Mouse (Mus musculus): ENCODE data around the gene Zfp410.
A peak's percentile ranks its signal among the peaks of the same experiment; 100 is the strongest.

Gene Zfp410

GRCm38 (mm10) chr12:84361555-84362489, 45.2 kb downstream of the Zfp410 start, which contains the start of the genes Coq6 and Fam161b:
Coq6 (plus strand) TSS chr12:84361657.
Fam161b (minus strand) TSS chr12:84361833.
- DNase-seq (ENCODE audit: low spot score): peak; percentile 94

- DNase-seq (ENCODE audit: low spot score): no peak
Measured at GRCm38 (mm10) chr12:84362872-84363271, 46.2 kb downstream of the Zfp410 start.

- no peak for DNase-seq (ENCODE audit: low spot score)
Measured at GRCm38 (mm10) chr12:84364291-84364690, 47.6 kb downstream of the Zfp410 start.

- DNase-seq (ENCODE audit: low spot score): no peak
Measured at GRCm38 (mm10) chr12:84365137-84365536, 48.5 kb downstream of the Zfp410 start.

- no peak for DNase-seq (ENCODE audit: low spot score)
Measured at GRCm38 (mm10) chr12:84366971-84367370, 50.3 kb downstream of the Zfp410 start.

- no peak for DNase-seq (ENCODE audit: low spot score)
Measured at GRCm38 (mm10) chr12:84371647-84372046, 55.0 kb downstream of the Zfp410 start.

GRCm38 (mm10) chr12:84373831-84374481, 57.3 kb downstream of the Zfp410 start:
- DNase-seq (ENCODE audit: low spot score): no peak

GRCm38 (mm10) chr12:84382369-84382768, 65.7 kb downstream of the Zfp410 start:
- DNase-seq (ENCODE audit: low spot score): no peak

- DNase-seq (ENCODE audit: low spot score): no peak
Measured at GRCm38 (mm10) chr12:84384644-84385081, 68.0 kb downstream of the Zfp410 start.

- DNase-seq (ENCODE audit: low spot score): no peak
Measured at GRCm38 (mm10) chr12:84385408-84385807, 68.8 kb downstream of the Zfp410 start.

GRCm38 (mm10) chr12:84388097-84388496, 71.4 kb downstream of the Zfp410 start:
- DNase-seq (ENCODE audit: low spot score): no peak

- no peak for DNase-seq (ENCODE audit: low spot score)
Measured at GRCm38 (mm10) chr12:84388774-84389400, 72.2 kb downstream of the Zfp410 start.

- no peak for DNase-seq (ENCODE audit: low spot score)
Measured at GRCm38 (mm10) chr12:84390336-84390735, 73.7 kb downstream of the Zfp410 start.

GRCm38 (mm10) chr12:84392681-84393080, 76.0 kb downstream of the Zfp410 start:
- DNase-seq (ENCODE audit: low spot score): no peak

Measured in layer of hippocampus, adult 9-10 months (tissue).